Mouse (Mus musculus) embryonic fibroblast, embryonic 13.5 days (primary cell): ENCODE results near the gene Nmbr.

ENCODE experiments used
- CTCF ChIP-seq: IDR thresholded peaks from 2 replicates; pipeline ENCODE4 v1.5.1; 2011; ENCODE audit warnings: mild to moderate bottlenecking, control low read depth, low read length, moderate library complexity, borderline replicate concordance; ENCODE audit not compliant: insufficient read depth
- POLR2A ChIP-seq: IDR thresholded peaks from 2 replicates; pipeline ENCODE4 v1.6.1; 2011; ENCODE audit warnings: low read depth, mild to moderate bottlenecking, control low read depth, low read length, moderate library complexity

DNA sequence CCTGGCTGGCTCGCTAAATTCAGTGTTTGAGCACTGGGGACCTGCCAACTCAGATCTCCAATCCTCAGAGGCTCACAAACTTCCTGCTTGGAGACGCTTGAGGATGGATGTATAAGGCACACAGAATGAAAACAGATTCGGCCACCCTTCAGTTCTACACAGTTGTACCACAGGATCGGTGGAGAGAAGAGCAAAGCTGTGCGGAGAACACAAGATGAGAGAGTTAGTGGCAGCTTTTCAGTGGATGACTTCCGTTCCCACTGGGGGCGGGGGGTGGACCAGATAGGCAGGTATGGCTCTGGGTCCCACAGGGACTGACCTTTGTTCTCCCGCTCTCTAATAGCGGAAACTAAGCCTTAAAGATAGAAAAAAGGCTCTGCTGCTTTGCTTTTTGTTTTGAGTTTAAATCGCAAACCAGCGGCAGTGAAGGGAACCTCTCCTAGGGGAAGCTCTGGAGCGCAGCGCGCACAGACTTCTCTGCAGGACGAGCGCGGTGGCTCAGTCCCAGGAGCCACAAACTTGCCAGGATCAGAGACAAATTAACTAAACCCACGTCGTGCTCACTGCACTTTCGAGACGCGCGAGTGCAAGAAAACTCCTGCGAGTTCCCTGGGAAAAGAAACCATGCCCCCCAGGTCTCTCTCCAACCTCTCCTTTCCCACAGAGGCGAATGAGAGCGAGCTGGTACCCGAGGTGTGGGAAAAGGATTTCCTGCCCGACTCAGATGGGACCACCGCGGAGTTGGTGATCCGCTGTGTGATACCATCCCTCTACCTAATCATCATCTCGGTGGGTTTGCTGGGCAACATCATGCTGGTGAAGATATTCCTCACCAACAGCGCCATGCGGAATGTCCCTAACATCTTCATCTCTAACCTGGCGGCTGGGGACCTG lies 54.5 kb downstream of the Nmbr start:
- TF ChIP-seq CTCF (no peak), POLR2A (no peak)
